Mouse (Mus musculus): ENCODE data around the gene Ankrd7. TPM values are rescaled to one million over a fixed set of nuclear protein-coding genes. Genes with fewer than 3 reads are reported as not detected.
"Not testable (repeated sequence)": the region's sequence is repeated elsewhere in the genome, so short reads cannot be mapped to it uniquely, and the experiment has no call there.

Ankrd7 gene
- 0.21 TPM in 1 of 2 replicates, not detected in the other for polyA plus RNA-seq (2014; fragmentation: Nextera tagmentation; extraction: Ambion mirVana)

DNA sequence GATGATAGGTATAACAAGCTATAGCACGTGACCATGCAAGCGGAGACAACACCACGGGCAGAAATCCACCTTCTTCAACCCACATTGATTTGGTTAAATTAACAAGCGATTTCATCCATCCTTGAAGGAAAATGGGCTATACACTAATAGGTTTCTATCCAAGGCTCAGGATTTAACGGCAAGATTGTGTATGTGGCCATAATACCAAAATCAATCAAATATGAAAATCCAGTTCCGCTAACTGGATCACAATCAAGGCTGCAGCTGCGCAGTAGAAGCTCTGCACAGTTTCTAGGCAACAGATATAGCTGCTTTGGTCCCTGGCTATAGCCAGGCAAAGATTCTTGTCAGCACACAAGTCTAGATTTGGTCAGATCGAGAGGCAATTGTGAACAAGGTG is at the start of gene Ankrd7:
Gene Ankrd7 (plus strand): TSS at position 301 of the 400 bp plus-strand sequence.
- WGBS = 94% methylated on average over 8 of the region's 8 CpGs
- H3K36me3 ChIP-seq (ENCODE audit: control insufficient read depth, insufficient read depth, low read length) = no peaks in the 10 kb centered on the region
- no peak within 1 kb of the TSS for H3K27ac ChIP-seq (replicated peaks; ENCODE audit: low read depth, low read length)
- no peak within 1 kb of the TSS for H3K4me3 ChIP-seq (ENCODE audit: low read depth, low read length)
- no peak for ATAC-seq (ENCODE audit: insufficient number of reproducible peaks, low FRiP score, low TSS enrichment, low read depth)
- no peaks in the 10 kb centered on the region for H3K9me3 ChIP-seq (ENCODE audit: control insufficient read depth, low read length)
- no peak for DNase-seq (ENCODE audit: low spot score)
- H3K9ac ChIP-seq (ENCODE audit: low read length) = no peak within 1 kb of the TSS
- no peak within 1 kb of the TSS for H3K4me2 ChIP-seq (ENCODE audit: low read depth, severe bottlenecking)
- no peaks in the 10 kb centered on the region for H3K27me3 ChIP-seq (ENCODE audit: control insufficient read depth, insufficient read depth, low read length)
- H3K4me1 ChIP-seq (ENCODE audit: control insufficient read depth, insufficient read depth, low read length) = no peaks in the 10 kb centered on the region

DNA sequence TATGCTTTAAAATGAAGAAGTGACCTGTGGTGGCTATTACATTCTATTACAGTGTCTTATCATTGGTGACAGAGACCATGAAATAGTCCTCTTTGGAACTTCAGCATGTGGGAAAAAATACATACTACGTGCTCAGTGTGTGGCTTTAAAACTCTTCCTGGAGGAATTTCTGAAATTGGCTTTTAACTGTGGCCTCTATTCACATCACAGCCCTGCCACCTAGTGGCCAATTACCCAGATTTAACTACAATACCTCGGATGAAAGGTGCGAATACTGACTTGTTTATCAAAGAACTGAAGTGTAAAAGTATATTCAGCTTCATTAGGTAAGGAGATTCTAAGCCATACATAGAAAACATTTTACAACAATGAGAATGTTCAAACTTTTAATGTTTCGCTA is 46.8 kb upstream of the Ankrd7 start:
- H3K27me3 ChIP-seq (ENCODE audit: control insufficient read depth, insufficient read depth, low read length) = no peaks in the 10 kb centered on the region
- H3K27ac ChIP-seq (replicated peaks; ENCODE audit: low read depth, low read length) = no peak overlapping the region
- no peak overlapping the region for H3K9ac ChIP-seq (ENCODE audit: low read length)
- peak; percentile 58 for DNase-seq (ENCODE audit: low spot score)
- no peak overlapping the region for H3K4me2 ChIP-seq (ENCODE audit: low read depth, severe bottlenecking)
- H3K9me3 ChIP-seq (ENCODE audit: control insufficient read depth, low read length) = no peaks in the 10 kb centered on the region
- no peaks in the 10 kb centered on the region for H3K4me1 ChIP-seq (ENCODE audit: control insufficient read depth, insufficient read depth, low read length)
- H3K36me3 ChIP-seq (ENCODE audit: control insufficient read depth, insufficient read depth, low read length) = no peaks in the 10 kb centered on the region
- 18% methylated on average over 4 of the region's 4 CpGs for WGBS
- ATAC-seq (ENCODE audit: insufficient number of reproducible peaks, low FRiP score, low TSS enrichment, low read depth) = no peak
- no peak overlapping the region for H3K4me3 ChIP-seq (ENCODE audit: low read depth, low read length)

DNA sequence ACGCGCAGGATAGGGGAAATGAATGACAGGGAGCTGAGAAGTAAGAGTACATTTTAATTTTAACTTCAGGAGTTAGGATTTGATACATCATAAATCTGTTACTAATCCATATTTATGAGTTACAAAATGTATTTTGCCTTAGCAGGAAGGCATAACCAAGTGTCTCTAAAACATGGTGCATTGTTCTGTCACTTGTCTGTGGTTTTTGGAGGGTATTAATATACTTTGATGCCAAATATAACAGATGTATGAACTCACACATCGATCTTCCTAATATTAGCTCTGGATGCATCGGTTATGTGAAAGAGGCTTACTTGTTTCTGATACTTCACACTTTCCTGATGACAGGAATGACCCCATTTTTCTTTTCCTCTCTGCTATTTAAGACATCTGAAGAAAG is 45.9 kb upstream of the Ankrd7 start:
- 75% methylated on average over 4 of the region's 4 CpGs for WGBS
- no peak overlapping the region for H3K4me2 ChIP-seq (ENCODE audit: low read depth, severe bottlenecking)
- no peaks in the 10 kb centered on the region for H3K4me1 ChIP-seq (ENCODE audit: control insufficient read depth, insufficient read depth, low read length)
- H3K9me3 ChIP-seq (ENCODE audit: control insufficient read depth, low read length) = no peaks in the 10 kb centered on the region
- H3K36me3 ChIP-seq (ENCODE audit: control insufficient read depth, insufficient read depth, low read length) = no peaks in the 10 kb centered on the region
- no peak for DNase-seq (ENCODE audit: low spot score)
- H3K9ac ChIP-seq (ENCODE audit: low read length) = no peak overlapping the region
- no peak for ATAC-seq (ENCODE audit: insufficient number of reproducible peaks, low FRiP score, low TSS enrichment, low read depth)
- no peak overlapping the region for H3K27ac ChIP-seq (replicated peaks; ENCODE audit: low read depth, low read length)
- no peaks in the 10 kb centered on the region for H3K27me3 ChIP-seq (ENCODE audit: control insufficient read depth, insufficient read depth, low read length)
- H3K4me3 ChIP-seq (ENCODE audit: low read depth, low read length) = no peak overlapping the region

- H3K4me3 ChIP-seq (ENCODE audit: low read depth, low read length) = no peak overlapping the region
- no peak overlapping the region for H3K4me2 ChIP-seq (ENCODE audit: low read depth, severe bottlenecking)
- no peaks in the 10 kb centered on the region for H3K36me3 ChIP-seq (ENCODE audit: control insufficient read depth, insufficient read depth, low read length)
- no peak overlapping the region for H3K27ac ChIP-seq (replicated peaks; ENCODE audit: low read depth, low read length)
- no peak for DNase-seq (ENCODE audit: low spot score)
- H3K9ac ChIP-seq (ENCODE audit: low read length) = no peak overlapping the region
- 29% methylated on average over 1 of the region's 1 CpGs for WGBS
- H3K4me1 ChIP-seq (ENCODE audit: control insufficient read depth, insufficient read depth, low read length) = no peaks in the 10 kb centered on the region
- H3K27me3 ChIP-seq (ENCODE audit: control insufficient read depth, insufficient read depth, low read length) = no peaks in the 10 kb centered on the region
- H3K9me3 ChIP-seq (ENCODE audit: control insufficient read depth, low read length) = no peaks in the 10 kb centered on the region
- ATAC-seq (ENCODE audit: insufficient number of reproducible peaks, low FRiP score, low TSS enrichment, low read depth) = no peak
Measured at GRCm38 (mm10) chr6:18822812-18823211, 43.3 kb upstream of the Ankrd7 start.

DNA sequence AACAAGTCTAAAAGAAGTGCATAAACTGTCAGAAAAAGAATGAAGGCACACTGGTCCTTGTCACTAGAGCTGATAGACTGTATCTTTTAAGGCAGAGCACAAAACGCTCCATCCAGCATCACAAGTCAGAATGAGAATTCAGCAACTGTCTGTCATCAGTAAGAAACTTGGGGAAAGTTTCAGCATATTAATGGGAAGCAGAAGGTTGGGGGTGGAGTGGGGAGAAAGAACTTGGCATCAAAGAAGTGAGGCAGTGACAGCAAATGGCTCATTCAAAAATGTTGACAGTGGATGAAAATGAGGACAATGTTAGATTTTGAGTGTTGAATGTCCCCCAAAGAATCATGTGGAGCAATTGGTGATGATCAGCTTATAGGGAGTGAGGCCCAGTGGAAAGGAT is 33.2 kb upstream of the Ankrd7 start:
- no peak overlapping the region for H3K9ac ChIP-seq (ENCODE audit: low read length)
- H3K9me3 ChIP-seq (ENCODE audit: control insufficient read depth, low read length) = no peaks in the 10 kb centered on the region
- H3K36me3 ChIP-seq (ENCODE audit: control insufficient read depth, insufficient read depth, low read length) = no peaks in the 10 kb centered on the region
- no peaks in the 10 kb centered on the region for H3K27me3 ChIP-seq (ENCODE audit: control insufficient read depth, insufficient read depth, low read length)
- DNase-seq (ENCODE audit: low spot score) (no peak), ATAC-seq (ENCODE audit: insufficient number of reproducible peaks, low FRiP score, low TSS enrichment, low read depth) (no peak)
- H3K27ac ChIP-seq (replicated peaks; ENCODE audit: low read depth, low read length) = no peak overlapping the region
- no peak overlapping the region for H3K4me3 ChIP-seq (ENCODE audit: low read depth, low read length)
- WGBS = 72% methylated on average over 1 of the region's 1 CpGs
- no peak overlapping the region for H3K4me2 ChIP-seq (ENCODE audit: low read depth, severe bottlenecking)
- no peaks in the 10 kb centered on the region for H3K4me1 ChIP-seq (ENCODE audit: control insufficient read depth, insufficient read depth, low read length)

- H3K9ac ChIP-seq (ENCODE audit: low read length); H3K27ac ChIP-seq (replicated peaks; ENCODE audit: low read depth, low read length); H3K27me3 ChIP-seq (ENCODE audit: control insufficient read depth, insufficient read depth, low read length); H3K36me3 ChIP-seq (ENCODE audit: control insufficient read depth, insufficient read depth, low read length); H3K4me2 ChIP-seq (ENCODE audit: low read depth, severe bottlenecking); H3K4me3 ChIP-seq (ENCODE audit: low read depth, low read length); H3K9me3 ChIP-seq (ENCODE audit: control insufficient read depth, low read length); DNase-seq (ENCODE audit: low spot score); ATAC-seq (ENCODE audit: insufficient number of reproducible peaks, low FRiP score, low TSS enrichment, low read depth); H3K4me1 ChIP-seq (ENCODE audit: control insufficient read depth, insufficient read depth, low read length): not testable (repeated sequence)
- WGBS = no CpG with 5 or more reads among the region's 11 CpGs
Measured at GRCm38 (mm10) chr6:18844529-18844928, 21.6 kb upstream of the Ankrd7 start.

GRCm38 (mm10) chr6:18845571-18845970 is 20.5 kb upstream of the Ankrd7 start:
- WGBS = 62% methylated on average over 5 of the region's 7 CpGs

GRCm38 (mm10) chr6:18848051-18848701 is 17.9 kb upstream of the Ankrd7 start, which contains the start of gene Lsm8:
TSS of gene Lsm8 (plus strand) at chr6:18848579.
- H3K9ac ChIP-seq (ENCODE audit: low read length) = peak within 1 kb of the TSS; percentile 94
- H3K4me3 ChIP-seq (ENCODE audit: low read depth, low read length) = peak within 1 kb of the TSS; percentile 65
- H3K27me3 ChIP-seq (ENCODE audit: control insufficient read depth, insufficient read depth, low read length) = no peaks in the 10 kb centered on the region
- no peaks in the 10 kb centered on the region for H3K36me3 ChIP-seq (ENCODE audit: control insufficient read depth, insufficient read depth, low read length)
- H3K27ac ChIP-seq (replicated peaks; ENCODE audit: low read depth, low read length) = peak within 1 kb of the TSS; percentile 90
- 0 out of 2 replicates have a peak, but pooled peaks cover 7% of the 10 kb centered on the region for H3K4me1 ChIP-seq (ENCODE audit: control insufficient read depth, insufficient read depth, low read length)
- ATAC-seq (ENCODE audit: insufficient number of reproducible peaks, low FRiP score, low TSS enrichment, low read depth) = peak; percentile 100
- no peaks in the 10 kb centered on the region for H3K9me3 ChIP-seq (ENCODE audit: control insufficient read depth, low read length)
- peak; percentile 97 for DNase-seq (ENCODE audit: low spot score)
- WGBS = 2% methylated on average over 37 of the region's 37 CpGs
- H3K4me2 ChIP-seq (ENCODE audit: low read depth, severe bottlenecking) = peak within 1 kb of the TSS; percentile 56

More at GRCm38 (mm10) chr6:18845571-18845970, 20.5 kb upstream of the Ankrd7 start:
- not testable (repeated sequence) for H3K27me3 ChIP-seq (ENCODE audit: control insufficient read depth, insufficient read depth, low read length); H3K4me2 ChIP-seq (ENCODE audit: low read depth, severe bottlenecking); H3K9me3 ChIP-seq (ENCODE audit: control insufficient read depth, low read length); ATAC-seq (ENCODE audit: insufficient number of reproducible peaks, low FRiP score, low TSS enrichment, low read depth); H3K36me3 ChIP-seq (ENCODE audit: control insufficient read depth, insufficient read depth, low read length); H3K9ac ChIP-seq (ENCODE audit: low read length); H3K27ac ChIP-seq (replicated peaks; ENCODE audit: low read depth, low read length); DNase-seq (ENCODE audit: low spot score); H3K4me1 ChIP-seq (ENCODE audit: control insufficient read depth, insufficient read depth, low read length); H3K4me3 ChIP-seq (ENCODE audit: low read depth, low read length)

DNA sequence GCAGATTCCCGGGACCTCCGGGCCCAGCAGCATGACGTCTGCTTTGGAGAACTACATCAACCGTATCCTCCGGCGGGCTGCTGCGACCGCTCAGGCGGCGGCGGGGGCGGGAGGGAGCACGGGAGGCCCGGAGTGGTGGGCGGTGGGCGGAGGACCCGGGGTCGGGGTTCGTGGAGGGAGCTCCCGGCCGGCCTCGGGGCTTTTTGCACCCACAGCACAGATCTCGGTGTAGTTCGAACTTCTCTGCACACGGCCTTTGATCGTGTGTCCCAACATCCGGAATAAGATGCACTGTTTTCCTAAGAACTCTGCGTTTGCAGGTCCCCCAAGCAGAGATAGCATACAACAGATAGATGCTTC is 17.4 kb upstream of the Ankrd7 start:
- peak overlapping the region; percentile 94 for H3K9ac ChIP-seq (ENCODE audit: low read length)
- DNase-seq (ENCODE audit: low spot score) (no peak), ATAC-seq (ENCODE audit: insufficient number of reproducible peaks, low FRiP score, low TSS enrichment, low read depth) (no peak)
- H3K27ac ChIP-seq (replicated peaks; ENCODE audit: low read depth, low read length) = peak overlapping the region; percentile 90
- no peaks in the 10 kb centered on the region for H3K27me3 ChIP-seq (ENCODE audit: control insufficient read depth, insufficient read depth, low read length)
- H3K36me3 ChIP-seq (ENCODE audit: control insufficient read depth, insufficient read depth, low read length) = no peaks in the 10 kb centered on the region
- peak overlapping the region; percentile 65 for H3K4me3 ChIP-seq (ENCODE audit: low read depth, low read length)
- 0 out of 2 replicates have a peak, but pooled peaks cover 7% of the 10 kb centered on the region for H3K4me1 ChIP-seq (ENCODE audit: control insufficient read depth, insufficient read depth, low read length)
- no peaks in the 10 kb centered on the region for H3K9me3 ChIP-seq (ENCODE audit: control insufficient read depth, low read length)
- 1% methylated on average over 28 of the region's 28 CpGs for whole genome bisulfite sequencing
- H3K4me2 ChIP-seq (ENCODE audit: low read depth, severe bottlenecking) = peak overlapping the region; percentile 53
